Mouse (Mus musculus): ENCODE results near the gene Gm20662.

The Gm20662 gene

DNA sequence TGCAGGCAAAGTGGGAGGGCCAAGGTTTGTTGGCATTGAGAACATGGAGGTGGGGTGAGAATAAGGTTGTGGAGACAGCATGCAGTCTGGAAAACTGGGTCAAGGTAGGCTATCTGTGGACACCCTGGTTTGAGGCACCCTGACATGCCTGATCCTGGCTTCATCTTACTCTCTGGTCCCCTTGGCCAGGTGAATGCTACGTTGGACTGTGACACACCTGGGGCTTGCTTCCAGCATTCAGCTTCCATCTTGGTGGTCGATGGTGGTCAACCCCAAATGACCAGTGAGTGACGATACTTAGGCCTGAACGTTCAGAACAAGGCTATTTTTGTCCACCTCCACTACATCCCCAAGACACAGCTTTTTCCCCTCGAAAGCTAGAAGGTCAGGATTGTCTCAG lies at the start of gene Gm20662:
Gene Gm20662, plus strand, starts transcription at position 301 of the 400 bp plus-strand sequence.
- DNase-seq (ENCODE audit: low read depth, low spot score) = no peak

DNA sequence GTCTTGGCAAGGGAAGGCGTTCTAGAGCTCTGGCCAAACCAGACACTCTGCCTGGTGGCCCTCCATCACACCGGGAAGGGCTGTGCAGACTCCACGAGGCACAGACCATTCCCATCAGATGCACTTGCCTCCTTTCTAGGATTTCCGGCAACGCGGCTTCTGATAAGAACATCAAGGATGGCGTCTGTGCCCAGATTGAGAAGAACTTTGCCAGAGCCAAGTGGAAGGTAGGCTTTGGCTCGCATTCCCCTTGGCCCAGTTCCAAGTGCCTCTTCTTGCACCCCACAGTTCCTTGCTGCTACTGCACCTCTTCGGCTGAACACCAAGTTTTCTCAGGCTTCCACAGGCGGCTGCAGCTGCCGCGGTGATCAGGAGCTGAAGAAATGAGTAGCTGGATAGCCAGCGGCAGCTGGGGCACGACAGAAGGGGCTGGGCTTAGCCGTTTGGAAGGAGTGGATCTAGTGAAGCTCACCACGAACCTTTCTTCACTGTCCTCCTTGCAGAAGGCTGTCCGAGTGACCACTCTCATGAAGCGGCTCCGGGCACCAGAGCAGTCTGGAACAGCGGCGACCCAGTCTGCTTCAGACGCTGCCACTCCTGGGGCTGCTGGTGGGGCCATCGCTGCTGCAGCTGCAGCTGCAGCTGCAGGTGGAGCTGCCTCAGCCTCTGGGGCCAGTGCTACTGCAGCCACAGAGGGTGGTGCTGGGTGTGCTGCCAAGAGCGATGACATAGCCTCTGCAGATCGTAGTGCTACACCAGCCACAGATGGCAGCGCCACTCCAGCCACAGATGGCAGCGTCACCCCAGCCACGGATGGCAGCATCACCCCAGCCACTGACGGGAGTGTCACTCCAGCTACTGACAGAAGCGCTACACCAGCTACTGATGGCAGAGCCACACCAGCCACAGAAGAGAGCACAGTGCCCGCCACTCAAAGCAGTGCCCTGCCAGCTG lies 48.6 kb upstream of the Gm20662 start:
- no peak for DNase-seq (ENCODE audit: low read depth, low spot score)

DNA sequence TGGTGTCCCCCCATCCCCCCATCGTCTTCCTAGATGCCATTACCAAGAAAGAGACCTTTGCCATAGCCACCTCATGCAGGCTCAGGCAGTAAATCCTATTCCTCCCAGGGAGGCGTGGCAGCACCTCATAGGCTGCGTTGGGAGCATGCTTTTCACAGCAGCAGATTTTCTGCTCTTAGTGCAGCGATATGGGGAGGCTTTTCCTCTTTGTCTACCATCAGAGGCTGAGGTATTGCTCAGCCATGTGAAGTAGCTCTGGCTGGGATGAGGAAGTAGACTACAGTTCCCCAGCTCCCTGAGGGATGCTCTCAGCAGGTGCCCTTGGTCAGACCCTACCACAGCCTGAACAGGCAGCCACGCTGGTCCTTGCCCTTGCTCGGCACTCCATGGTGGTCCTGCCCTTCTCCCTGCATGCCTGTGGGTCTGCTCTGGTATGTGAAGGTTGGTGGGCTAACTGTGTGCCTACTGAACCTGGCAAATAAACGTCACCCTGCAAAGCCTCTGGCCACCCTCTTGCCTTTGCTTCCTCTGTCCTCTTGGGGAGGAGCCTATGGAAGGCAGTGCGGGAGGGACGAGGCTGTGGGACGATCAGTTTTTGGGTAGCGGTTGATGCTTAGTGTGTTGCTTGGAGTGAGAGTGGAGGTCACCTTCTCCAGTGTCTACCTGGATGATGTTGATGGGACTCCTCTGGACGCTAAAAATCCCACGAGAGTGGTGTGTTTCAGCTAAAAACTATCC lies 46.8 kb upstream of the Gm20662 start:
- DNase-seq (ENCODE audit: low read depth, low spot score) = no peak

DNA sequence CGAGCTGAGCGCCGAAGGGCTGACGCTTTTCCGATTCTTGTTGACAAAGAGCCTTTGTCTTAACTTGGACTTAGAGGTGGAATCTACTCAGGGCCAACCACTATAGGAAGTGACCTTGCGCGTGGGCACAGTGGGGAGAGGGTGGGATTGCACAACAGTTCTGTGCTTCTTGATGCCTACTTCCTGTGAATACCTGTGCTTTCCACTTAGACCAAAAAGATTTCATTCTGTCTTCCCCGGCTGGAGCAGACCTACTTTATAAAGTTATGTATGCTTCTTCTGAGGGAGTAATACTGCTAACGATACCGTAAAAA lies 46.3 kb upstream of the Gm20662 start, which contains the start of gene Traip:
Gene Traip, plus strand, starts transcription at position 215 of the 314 bp plus-strand sequence.
- DNase-seq (ENCODE audit: low read depth, low spot score) = no peak

DNA sequence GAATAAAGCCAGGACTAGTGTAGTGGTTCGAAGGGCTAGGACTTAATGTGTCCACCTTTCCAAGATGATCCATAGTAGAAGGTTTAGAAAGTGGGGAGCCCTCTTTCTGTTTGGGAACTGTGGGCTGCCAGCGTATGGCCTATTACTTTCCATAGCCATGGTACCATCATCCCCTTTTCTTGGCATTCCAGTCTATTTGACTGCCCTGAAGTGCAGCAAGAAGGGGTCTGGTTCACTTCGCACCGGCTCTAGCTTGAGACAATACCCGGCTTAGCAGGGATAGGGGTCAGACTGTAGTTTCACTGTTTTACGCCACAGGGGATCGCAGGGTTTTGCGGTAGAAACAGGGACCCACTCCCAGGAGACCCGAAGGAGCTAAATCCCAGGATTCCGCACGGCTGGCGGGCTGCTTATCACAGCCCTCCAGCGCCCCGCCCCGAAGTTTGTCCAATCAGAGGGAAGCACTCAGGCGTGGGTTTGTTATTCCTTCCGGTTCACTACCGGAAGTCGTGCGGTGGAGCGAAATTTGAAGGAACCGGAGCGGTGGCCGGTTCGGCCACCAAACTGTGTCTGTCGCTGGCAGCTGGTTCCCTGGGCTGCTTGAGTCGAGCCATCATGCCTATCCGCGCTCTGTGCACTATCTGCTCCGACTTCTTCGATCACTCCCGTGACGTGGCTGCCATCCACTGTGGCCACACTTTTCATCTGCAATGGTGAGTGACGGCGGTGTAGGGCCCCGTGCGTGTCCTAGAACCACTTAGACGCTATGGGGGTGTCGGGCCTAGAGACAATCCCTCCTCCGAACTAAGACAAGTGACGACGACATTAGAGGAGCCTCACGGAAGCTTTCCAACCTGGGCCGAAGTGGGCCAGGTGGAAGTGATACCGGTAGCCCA lies 45.4 kb upstream of the Gm20662 start:
- DNase-seq (ENCODE audit: low read depth, low spot score) = peak; percentile 88

DNA sequence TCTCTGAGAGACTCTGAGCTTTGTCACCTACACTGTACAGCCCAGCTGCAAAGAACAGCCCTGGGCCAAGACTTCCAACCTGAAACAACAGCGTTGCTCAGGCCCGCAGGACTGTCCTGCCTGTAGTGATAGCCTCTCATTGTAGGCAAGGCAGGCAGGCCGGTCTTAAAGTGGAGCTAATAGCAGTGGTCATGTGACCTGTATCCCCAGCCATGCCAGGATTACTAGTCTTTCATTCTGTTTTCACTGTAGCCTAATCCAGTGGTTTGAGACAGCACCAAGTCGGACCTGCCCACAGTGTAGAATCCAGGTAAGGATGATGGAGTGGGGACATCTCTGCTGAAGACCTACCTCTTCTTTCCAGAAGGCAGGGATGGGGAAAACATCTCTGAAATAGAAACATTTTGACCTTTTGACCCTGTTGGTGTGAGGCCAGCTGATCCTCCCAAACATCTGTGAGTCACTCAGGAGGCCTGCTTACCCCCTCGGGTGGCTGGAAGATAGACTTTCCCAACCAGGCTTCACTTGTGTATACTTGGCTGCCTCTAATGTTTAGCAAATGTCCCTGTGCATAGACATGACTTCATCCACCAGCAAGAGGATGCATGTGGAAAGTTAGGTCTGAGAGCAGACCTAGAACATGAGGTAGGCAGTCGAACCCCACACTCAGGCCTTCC lies 40.4 kb upstream of the Gm20662 start:
- no peak for DNase-seq (ENCODE audit: low read depth, low spot score)

DNA sequence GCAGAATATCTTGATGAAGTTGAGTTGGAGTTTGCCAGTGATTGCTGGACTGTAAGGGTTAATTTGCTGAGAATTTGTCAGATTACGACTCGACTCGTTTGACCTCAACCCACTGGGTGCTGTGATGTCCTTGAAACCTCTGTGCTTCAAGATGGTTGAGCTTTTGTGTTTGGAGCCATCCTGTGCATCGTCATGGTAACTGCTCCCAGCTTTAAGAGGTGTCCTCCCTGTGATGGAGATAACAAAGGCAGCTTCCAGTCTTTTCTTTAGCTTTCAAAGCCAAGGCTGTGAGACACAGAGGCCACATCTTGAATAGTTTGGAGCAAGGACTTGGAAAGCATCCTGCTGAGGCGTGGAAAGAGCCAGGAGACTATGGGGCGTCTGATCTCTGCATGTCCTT lies 39.0 kb upstream of the Gm20662 start:
- DNase-seq (ENCODE audit: low read depth, low spot score) = no peak

DNA sequence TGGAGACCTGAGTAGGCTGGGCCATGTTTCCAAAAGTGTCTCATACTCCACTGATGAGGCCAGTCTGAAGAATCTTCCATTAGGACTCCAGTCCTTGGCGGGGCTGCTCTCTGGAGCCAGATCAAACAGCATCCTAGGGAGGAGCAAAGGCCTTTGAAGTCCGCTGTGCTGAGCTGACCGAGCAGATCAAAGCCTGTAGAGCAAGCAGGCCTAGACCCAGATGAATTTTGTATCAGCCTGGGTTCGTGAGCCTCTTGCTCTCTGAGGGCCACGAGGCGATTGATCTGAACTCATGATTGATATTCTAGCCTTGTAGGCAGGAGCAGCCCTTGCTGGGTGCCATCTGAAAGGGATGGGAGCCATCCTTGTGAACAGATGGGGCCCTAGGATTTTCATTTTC lies 36.3 kb upstream of the Gm20662 start:
- DNase-seq (ENCODE audit: low read depth, low spot score) = no peak

DNA sequence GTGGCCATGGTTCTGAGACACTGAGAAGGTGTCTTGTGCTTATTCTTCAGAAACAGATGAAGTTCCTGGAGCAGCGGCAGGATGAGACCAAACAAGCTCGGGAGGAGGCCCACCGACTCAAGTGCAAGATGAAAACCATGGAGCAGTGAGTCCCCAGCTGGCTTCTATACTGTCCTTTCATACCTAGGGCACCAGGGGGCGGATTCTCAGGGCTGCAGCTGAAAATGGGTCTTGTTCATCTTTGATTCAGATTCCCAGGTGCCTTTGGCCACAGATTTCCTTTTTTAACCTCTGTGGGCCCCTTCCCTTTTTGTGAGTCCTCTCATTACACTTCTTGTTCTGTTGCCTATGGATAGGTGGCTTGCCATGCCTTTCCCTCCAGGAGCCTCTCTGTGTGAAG lies 35.2 kb upstream of the Gm20662 start:
- DNase-seq (ENCODE audit: low read depth, low spot score) = no peak

DNA sequence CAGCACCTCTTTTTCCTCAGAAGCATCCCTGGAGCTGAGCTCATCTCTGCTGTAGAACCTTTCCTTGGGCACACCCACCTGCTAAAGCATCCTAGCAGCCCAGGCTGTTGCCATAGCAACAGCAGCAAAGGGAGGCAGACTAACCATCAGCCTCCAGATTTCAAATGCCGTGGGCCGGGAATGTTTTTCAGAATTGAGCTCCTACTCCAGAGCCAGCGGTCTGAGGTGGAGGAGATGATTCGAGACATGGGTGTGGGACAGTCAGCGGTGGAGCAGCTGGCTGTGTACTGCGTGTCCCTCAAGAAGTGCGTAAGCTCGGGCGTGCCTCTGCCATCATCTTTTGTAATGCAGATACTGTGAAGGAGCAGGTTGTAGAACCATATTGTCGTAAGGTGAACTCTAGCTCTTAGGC lies 34.8 kb upstream of the Gm20662 start:
- no peak for DNase-seq (ENCODE audit: low read depth, low spot score)

DNA sequence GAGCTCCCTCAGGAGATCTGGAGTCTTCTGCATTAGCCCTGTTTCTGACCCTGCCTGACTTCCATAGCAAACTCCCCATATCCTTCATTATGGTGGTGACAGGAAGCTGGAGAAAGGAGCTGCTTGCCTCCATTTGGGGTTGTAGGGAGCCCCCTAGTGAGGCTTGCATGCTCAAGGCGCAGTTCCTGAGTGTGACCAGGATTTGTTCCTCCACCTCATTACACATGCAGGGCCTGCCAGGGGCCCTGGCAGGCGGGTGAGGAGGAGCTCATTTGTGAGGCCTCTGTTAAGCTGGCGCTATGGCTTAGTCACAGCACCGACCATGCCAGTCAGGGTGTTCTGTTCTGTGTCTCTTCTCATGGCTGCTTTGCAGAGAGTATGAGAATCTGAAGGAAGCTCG lies 34.3 kb upstream of the Gm20662 start:
- DNase-seq (ENCODE audit: low read depth, low spot score) = no peak

DNA sequence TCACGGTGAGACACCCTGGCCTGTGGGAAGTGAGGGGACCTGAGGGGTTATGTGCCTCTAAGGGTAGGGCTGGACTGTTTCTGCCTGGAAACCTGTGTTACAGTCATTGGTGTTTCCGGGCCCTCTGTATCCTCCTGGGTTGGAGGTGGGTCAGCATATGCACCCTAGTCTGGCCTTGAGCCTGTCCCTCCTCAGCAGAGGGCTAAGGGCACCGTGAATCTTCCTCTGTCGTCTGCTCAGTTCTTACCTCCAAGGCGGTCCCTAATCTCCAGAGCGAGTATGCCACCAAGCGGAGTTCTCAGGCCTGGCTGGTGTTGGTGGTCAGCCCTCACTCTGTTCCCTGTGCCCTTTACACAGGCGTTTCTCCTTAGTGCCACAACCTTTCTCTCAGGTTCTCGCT lies 33.2 kb upstream of the Gm20662 start:
- DNase-seq (ENCODE audit: low read depth, low spot score) = no peak

DNA sequence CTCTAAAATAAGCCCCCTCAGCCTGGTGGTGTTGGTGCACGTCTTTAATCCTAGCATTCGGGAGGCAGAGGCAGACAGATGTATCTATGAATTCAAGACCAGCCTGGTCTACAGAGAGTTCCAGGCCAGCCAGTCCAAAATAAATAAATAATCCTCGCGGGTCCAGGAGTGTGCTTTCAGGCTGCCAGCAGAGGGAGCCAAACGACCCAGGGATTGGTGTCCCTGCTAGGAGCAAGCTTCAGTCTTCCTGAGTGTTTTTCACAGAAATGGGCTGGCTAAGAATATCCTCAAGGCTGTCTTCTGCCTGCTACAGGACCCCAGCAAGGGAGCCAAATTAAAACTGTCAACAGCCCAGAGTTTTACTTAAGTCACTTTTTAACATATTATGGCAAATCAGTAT lies 32.4 kb upstream of the Gm20662 start:
- DNase-seq (ENCODE audit: low read depth, low spot score) = peak; percentile 75

DNA sequence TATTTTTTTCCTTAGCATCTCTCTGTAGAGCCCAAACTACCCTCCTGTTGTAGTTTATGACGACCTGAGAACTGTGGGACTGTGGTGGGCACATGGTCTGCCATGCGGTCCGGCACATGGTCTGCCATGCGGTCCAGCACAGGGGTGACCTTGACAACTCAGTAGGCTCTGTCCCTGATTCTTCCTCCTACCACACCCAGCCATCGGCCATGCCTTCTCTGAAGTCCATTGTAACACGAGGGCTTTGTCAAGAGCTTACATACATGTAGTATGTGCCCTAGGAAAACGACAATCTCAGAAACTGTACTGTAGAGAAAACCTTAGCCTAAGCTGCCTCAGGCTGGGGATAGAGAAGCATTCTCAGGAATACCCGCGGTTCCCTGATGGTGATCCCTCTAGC lies 31.5 kb upstream of the Gm20662 start:
- DNase-seq (ENCODE audit: low read depth, low spot score) = no peak

DNA sequence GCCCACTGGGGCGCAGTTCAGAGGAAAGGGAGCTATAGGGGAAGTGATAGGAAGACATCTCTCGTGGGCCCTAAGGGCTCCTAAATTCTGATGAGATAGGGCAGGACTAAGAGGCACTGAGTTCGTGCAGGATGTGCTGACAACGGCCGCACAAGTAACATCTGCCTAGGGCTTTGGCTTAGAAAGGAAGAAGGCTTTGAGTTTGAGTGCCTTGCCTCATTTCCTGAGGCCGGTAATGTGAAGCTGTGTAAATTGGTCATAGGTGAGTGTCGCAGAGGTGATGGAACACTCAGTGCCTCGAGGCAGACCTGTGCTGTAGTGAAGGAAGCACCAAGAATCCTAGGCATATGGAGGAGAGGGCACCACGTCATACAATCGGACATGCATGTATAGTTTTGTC lies 29.5 kb upstream of the Gm20662 start:
- no peak for DNase-seq (ENCODE audit: low read depth, low spot score)

DNA sequence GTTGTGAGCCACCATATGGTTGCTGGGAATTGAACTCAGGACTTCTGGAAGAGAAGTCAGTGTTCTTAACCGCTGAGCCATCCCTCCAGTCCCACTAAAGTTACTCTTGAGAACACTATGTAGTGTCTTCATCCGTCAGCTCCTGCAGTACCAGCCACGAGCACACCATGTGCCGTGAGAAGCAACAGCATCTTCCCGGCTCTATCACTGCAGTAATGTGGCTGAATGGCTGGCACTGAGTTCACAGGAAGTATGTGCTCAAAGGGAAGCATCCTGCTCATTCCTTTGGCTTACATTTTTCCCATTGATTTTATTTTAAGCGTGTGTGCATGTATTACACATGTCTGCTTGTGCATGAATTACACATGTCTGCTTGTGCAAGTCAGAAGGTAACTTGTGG lies 28.7 kb upstream of the Gm20662 start:
- DNase-seq (ENCODE audit: low read depth, low spot score) = no peak

DNA sequence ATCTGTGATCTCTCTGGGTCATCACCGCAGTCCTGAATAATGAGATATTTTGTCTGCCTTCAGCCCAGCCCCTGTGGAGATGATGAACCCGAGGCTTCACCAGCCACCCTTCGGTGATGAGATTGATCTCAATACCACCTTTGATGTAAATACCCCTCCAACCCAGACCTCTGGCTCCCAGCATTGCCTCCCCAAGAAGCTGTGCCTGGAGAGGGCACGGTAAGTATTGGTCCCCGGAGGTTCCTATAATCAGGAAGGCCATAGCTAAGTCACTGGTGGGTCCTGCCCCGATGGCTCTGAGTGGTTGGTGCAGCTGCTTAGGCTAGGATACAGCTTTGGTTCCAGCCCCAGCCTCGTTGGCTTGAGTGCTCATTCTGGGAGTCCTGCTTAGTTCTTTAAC lies 27.6 kb upstream of the Gm20662 start:
- no peak for DNase-seq (ENCODE audit: low read depth, low spot score)

DNA sequence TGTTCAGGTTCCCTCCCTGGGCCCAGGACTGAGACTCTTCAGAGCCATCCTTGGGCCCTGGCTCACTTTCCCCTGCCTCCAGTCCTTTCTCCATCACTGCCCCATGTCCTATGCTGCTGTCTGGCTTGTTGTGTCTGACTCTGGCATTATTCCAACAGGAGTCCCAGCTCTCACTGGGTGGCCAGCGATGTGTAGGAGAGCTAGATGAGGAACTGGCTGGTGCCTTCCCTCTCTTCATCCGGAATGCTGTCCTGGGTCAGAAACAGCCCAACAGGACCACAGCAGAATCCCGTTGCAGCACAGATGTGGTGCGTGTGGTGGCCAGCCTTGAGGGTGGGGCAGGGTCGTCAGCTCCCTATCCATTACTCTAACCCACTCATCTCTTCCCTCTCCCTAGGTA lies 25.8 kb upstream of the Gm20662 start:
- DNase-seq (ENCODE audit: low read depth, low spot score) = no peak

DNA sequence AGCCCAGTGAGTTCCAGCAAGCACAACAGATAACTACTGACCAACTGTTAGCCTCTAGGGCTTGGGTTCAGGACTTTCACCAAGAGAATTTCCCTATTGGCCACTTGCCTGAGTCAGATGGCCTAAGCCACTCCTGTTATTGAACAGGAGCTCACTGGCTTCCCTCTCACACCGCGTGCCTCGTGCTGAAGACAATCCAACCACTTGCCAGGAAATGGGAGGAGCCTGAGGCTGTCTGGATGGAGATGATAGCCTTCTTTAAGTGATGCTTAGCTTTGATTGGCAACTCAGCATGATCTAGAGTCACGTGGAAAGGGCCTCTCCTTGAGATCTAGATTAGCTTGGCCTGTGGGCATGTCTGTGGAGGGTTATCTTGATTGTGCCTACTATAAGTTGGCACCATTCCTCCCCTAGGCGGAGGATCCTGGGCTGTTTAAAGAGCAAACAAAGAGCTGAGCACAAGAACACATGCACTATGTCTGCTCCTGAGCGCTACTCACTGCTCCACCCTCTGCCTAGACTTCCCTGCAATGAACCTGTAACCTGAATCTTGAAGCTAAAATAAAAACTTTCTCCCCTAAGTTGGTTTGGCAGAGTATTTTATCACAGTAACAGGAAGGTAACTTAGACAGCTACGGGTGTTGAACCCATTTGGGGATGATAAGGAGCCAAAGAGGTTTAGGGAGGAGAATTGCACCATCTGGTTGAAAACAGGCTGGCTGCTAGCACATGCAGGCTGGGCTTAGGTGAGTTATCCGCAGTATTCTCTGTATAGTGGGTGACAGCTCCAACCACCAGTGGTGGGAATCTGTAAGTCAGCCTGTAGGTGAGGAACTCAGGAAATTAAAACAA lies 24.2 kb upstream of the Gm20662 start:
- DNase-seq (ENCODE audit: low read depth, low spot score) = no peak

DNA sequence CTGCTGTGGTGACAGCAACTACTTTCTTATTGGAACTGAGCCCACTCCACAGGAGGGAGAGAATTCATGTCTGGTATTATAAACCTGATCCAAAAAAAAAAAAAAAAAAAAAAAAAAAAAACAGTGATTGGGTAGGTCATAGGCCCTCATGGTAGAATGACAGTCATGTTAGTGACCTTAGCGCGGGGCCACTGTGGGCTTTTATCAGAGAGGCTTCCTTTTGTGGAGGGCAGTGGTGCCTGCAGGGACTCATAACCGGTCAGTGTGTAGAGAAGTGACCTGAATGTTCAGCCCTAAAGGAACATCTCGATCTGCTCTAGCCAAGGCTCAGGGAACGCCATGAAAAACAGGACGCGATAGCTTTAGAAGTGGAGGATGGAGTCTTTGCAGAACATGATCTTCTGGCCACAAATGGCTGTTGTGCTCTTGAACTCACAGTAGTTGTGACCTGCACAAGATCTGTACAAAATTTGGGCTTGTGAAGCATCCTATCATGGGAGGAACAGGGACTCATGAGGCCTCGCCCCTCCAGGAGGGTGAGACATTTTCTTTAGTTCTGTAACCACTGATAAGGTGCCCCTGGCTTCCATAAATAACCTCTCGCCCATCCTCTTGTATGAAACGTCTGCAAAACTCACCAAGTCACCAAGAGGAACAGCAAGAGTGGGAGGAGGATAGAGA lies 21.5 kb upstream of the Gm20662 start:
- no peak for DNase-seq (ENCODE audit: low read depth, low spot score)
